Mouse (Mus musculus): ENCODE measurements at regions not wholly inside any gene's neighbourhood (a gene's known extent, or its start where the extent isn't known, plus 50 kb on each side); places are given as distances from the start of the nearest gene placed in this dataset.

GRCm38 (mm10) chr2:124720593-124721445 is 347.1 kb upstream of the Slc24a5 start:
- TF ChIP-seq POLR2A (IDR thresholded peaks at IDR 0.05; ENCODE audit: insufficient read depth, low read depth, low read length) (no peak), EP300 (IDR thresholded peaks at IDR 0.05; ENCODE audit: insufficient read depth, low read depth, low read length) (no peak)
